Mouse (Mus musculus): ENCODE measurements at regions not wholly inside any gene's neighbourhood (a gene's known extent, or its start where the extent isn't known, plus 50 kb on each side); places are given as distances from the start of the nearest gene placed in this dataset.
A peak's percentile ranks its signal among the peaks of the same experiment; 100 is the strongest.

GRCm38 (mm10) chr3:155246628-155247027, 153.4 kb downstream of the Lrriq3 start:
- no peak for DNase-seq

GRCm38 (mm10) chr3:155247124-155247523, 153.9 kb downstream of the Lrriq3 start:
- no peak for DNase-seq

GRCm38 (mm10) chr3:155247929-155248328, 154.7 kb downstream of the Lrriq3 start:
- no peak for DNase-seq

- no peak for DNase-seq
Observed at GRCm38 (mm10) chr3:155250904-155251303, 157.7 kb downstream of the Lrriq3 start.

DNA sequence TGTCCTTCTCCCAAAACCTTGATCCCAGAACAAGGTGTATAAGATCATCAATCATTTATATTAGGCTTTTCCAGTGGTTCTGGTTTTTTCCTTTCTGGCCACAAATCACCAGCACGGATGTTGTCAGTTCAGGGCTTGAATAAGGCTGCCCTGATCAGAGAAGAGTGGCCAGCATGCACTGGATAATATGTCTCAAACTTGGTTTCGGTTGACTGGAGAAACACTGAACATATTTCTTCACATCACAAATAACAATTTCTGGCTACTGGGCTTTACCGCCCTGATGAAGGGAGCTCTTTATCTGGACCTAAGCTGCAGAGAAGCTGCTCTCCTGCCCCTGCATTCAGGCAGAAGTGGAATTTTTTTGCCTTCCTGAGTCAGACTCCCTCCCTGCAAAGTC, 205.0 kb downstream of the Lrriq3 start:
- no peak for DNase-seq

- DNase-seq, result no peak
Observed at GRCm38 (mm10) chr3:155298724-155299123, 205.5 kb downstream of the Lrriq3 start.

GRCm38 (mm10) chr3:155322322-155322721, 229.1 kb downstream of the Lrriq3 start:
- no peak for DNase-seq

DNA sequence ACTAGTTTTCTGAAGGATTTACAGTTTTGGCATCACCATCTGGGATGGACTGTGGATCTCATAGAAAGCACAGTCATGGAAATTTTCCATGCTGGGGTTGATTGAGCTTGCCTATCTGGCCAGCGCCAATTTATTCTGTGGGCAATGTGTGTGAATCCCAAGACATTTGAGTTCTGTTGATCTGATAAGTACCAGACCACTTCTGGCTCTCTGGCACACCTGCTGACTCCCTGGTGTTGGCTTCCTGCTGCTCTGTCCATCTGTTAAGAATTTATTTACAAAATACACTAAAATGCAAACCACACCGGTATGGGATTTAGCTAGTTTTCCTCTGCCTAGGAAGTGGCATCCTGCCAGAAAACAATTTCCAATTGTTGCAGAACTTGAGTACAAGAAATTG, 236.5 kb downstream of the Lrriq3 start:
- peak; percentile 20 to 23 for DNase-seq

- no peak for DNase-seq
Observed at GRCm38 (mm10) chr3:155349185-155349584, 256.0 kb downstream of the Lrriq3 start.

DNA sequence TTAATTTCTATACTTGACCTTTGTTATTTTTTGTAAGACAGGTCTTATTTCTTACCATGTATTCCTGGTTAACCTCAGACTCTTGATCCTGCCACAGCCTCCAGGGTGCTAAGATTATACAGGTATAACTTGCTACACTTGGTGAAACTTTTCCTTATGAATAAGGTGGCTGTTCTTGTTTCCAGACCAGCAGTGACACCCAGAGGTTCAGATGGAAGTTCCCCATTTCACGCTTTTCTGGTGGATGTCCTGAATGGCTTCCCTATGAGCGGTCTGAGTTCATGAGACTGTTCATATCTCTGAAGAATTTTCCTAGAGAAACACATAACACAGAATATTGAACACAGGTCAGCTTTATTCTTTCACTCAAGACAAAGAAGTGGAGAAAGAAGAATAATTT, 258.4 kb downstream of the Lrriq3 start:
- DNase-seq, result no peak

DNA sequence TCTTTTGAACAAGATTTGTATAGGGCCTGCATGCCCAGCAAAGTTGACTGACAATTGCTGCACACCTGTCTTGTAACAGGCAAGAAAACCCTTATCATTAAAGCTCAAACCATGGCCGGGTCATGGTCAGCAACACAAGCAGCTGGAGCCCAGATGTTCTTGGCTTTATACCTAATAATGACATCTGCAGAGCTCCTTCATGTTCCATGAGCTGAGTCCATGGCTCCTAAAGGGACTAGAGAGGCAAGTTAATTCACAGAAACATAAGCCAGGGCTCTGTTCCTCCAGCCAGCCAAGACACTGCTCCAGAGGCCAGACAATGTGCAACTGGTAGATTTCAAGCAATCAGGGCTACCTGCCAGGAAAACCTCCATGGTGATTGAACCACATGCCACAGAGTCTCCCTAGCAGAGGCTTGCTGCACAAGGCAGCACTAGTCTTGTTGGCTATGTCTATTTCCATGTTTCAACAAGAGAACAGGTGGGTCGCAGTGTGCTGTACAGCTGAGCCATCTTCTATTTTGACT, 259.1 kb downstream of the Lrriq3 start:
- DNase-seq, result no peak

DNA sequence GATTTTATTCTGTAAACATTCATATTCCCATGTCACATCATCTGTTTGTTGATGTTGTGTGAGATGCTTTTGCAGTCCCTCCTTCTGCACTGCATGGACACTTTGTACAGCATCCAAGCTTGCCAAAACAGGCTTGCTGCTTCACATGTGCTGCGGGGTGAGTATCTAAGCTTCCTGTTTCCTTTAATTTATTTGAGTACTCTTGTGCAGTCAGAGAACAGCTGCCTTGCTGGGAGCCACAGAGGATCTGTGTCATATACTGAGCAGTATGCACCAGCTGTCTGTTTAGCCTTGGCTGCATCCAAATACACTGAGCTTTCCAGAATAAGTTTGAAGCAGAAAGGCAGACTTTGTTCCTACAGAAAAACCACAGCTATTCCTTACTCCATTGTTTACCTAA, 267.2 kb downstream of the Lrriq3 start:
- no peak for DNase-seq

DNA sequence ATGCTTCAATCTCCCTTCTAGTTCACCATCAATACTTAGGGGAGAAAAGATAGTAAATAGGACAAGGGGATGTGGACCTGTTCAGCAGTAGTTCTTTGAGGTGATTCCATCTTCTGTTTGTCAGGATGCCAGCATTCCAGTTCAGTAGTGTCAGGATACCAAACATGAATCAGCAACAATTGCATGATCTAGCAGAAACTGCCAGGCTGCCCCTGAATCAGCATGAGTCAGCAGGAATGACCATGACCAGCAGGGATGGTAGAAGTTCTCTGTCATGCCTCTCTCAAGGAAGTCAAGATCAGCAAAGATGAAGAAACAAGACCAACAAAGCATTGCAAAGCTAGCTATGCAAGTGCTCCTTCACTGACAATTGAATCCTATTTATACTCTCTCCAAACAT, 277.5 kb downstream of the Lrriq3 start:
- DNase-seq, result no peak

DNA sequence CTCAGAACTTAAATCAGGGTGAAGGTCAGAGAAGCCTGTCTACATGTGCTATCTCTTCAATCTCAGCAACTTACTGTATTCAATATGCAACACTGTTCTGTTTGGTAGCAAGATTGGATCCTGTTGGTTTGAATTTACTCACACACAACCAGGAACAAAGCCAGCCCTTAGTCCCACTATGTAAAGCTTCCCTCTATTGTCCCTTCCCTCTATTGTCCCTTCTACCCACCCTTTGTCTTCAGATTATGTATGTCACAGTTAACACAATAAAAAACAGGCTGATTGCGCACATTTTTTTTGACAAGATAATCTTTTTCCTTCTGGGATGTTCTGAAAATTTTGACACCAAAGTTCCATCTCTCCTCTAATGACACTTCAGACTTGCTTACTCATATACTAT, 280.4 kb downstream of the Lrriq3 start:
- no peak for DNase-seq

DNA sequence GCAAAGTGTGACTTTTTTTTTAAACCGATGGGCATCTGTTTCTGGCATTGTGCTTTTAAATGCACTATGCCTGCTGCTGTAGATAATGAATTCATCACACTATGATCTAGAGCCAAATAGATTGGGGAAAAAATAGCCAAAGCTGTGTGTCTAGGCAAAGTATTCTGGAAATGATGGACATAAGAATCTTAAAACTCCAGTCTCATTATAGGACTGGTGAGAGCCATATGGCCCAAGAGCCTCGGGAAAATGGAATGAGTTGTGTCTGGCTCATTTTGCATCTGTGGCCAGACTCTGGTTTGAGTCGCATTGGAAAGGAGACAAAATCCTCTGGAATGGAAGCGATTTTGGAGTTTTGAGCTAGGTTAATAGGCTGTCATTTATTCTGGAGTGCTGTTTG, 288.7 kb downstream of the Lrriq3 start:
- DNase-seq, result no peak

DNA sequence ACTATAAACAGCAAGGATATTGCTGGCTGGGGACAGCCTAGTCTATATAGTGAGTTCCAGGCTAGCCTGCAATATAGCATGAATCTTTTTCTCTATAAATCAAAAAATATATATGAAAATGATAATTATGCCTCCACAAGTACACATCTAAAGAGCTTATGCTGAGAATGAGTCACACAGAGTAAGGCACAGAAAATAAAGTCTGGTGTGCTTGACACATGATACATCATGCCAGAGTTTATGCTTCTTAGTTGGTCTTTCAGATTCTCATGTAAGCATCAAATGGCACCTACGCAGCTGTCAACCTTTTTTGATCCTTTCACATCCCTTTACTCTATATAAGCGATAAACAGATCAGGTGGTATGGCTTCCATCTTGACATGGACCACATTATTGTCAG, 289.6 kb downstream of the Lrriq3 start:
- DNase-seq, result no peak

DNA sequence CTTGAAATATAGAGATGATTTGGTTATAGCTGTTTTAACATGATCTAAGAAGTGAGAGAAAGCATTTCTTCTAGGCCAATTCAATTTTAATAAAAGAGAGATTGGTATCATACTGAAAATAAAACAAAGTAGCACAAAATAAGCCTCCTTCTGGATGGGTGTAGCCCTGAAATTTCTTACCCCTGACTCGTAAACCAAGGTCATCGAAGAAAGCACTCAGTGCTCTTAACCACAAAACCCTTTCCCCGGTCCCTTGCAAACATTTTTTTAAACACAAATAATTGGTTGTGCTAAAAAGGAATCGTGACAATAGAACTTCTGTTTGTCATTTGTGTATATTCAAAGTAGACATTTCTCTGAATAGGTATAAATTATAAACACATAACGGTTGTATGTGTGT, 297.4 kb downstream of the Lrriq3 start:
- no peak for DNase-seq

- DNase-seq, result no peak
Observed at GRCm38 (mm10) chr3:155396134-155396533, 302.9 kb downstream of the Lrriq3 start.

GRCm38 (mm10) chr3:155401763-155402162, 308.5 kb downstream of the Lrriq3 start:
- DNase-seq, result no peak

- DNase-seq, result no peak
Observed at GRCm38 (mm10) chr3:155408907-155409306, 315.7 kb downstream of the Lrriq3 start.

- DNase-seq, result no peak
Observed at GRCm38 (mm10) chr3:155409371-155409770, 316.1 kb downstream of the Lrriq3 start.

- no peak for DNase-seq
Observed at GRCm38 (mm10) chr3:155409867-155410266, 316.6 kb downstream of the Lrriq3 start.

- DNase-seq, result no peak
Observed at GRCm38 (mm10) chr3:155459701-155460481, 366.7 kb downstream of the Lrriq3 start.

DNA sequence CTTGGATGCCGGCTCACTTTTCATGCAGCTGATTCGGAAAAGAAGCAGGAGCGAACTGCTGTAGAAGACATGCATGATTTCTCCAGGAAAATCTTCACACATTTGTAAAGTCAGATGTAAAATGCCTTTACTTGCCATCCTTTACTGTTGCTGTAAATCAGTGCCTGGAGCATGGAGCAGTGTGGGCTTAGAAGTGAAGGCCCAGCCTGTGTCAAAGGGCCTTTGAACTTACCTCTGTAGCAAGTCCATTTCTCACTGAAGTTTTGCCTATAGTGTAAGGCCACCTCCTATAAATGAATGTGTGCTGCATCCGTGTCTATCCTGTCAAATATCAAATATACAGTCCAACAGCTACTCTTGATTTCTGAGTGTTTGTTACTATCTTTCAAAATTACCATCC, 368.9 kb downstream of the Lrriq3 start:
- DNase-seq, result no peak

GRCm38 (mm10) chr3:155470742-155471141, 377.5 kb downstream of the Lrriq3 start:
- DNase-seq, result no peak
